Mouse (Mus musculus): ENCODE results near the gene Cotl1. TPM values are rescaled to one million over a fixed set of nuclear protein-coding genes. Genes with fewer than 3 reads are reported as not detected.

Cotl1 gene
- polyA plus RNA-seq, 1 experiment from 2014 or later: 139 TPM

GRCm38 (mm10) chr8:119835270-119835669, 5.1 kb downstream of the Cotl1 start:
- Histone ChIP-seq H3K4me3 (ENCODE audit: low read depth, low read length) (no peak overlapping the region), H3K36me3 (ENCODE audit: control insufficient read depth, insufficient read depth, low read length) (no peaks in the 10 kb centered on the region), H3K4me2 (ENCODE audit: low read length) (no peak overlapping the region), H3K4me1 (ENCODE audit: control insufficient read depth, insufficient read depth, low read length) (peaks cover 70% of the 10 kb centered on the region), H3K9me3 (replicated peaks; ENCODE audit: control insufficient read depth, low read length, poor library complexity, severe bottlenecking) (no peaks in the 10 kb centered on the region), H3K27me3 (ENCODE audit: control insufficient read depth, insufficient read depth, low read depth, low read length) (no peaks in the 10 kb centered on the region), H3K27ac (ENCODE audit: low read length) (no peak overlapping the region), H3K9ac (ENCODE audit: low read depth, low read length) (no peak overlapping the region)
- WGBS: 91% methylated on average over 5 of the region's 5 CpGs
- no peak for ATAC-seq

- Histone ChIP-seq H3K9ac (ENCODE audit: low read depth, low read length) (no peak overlapping the region), H3K4me1 (ENCODE audit: control insufficient read depth, insufficient read depth, low read length) (peaks cover 73% of the 10 kb centered on the region), H3K9me3 (replicated peaks; ENCODE audit: control insufficient read depth, low read length, poor library complexity, severe bottlenecking) (no peaks in the 10 kb centered on the region), H3K27me3 (ENCODE audit: control insufficient read depth, insufficient read depth, low read depth, low read length) (no peaks in the 10 kb centered on the region), H3K27ac (ENCODE audit: low read length) (no peak overlapping the region), H3K4me2 (ENCODE audit: low read length) (no peak overlapping the region), H3K36me3 (ENCODE audit: control insufficient read depth, insufficient read depth, low read length) (no peaks in the 10 kb centered on the region), H3K4me3 (ENCODE audit: low read depth, low read length) (no peak overlapping the region)
- no peak for ATAC-seq
- 92% methylated on average over 6 of the region's 6 CpGs for WGBS
These were observed 5.7 kb downstream of the Cotl1 start for GRCm38 (mm10) chr8:119834676-119835075.

- Histone ChIP-seq H3K9ac (ENCODE audit: low read depth, low read length) (no peak overlapping the region), H3K4me2 (ENCODE audit: low read length) (peak overlapping the region; percentile 16; the same call in 1 of the 2 replicates), H3K27ac (ENCODE audit: low read length) (no peak overlapping the region), H3K4me1 (ENCODE audit: control insufficient read depth, insufficient read depth, low read length) (peaks cover 72% of the 10 kb centered on the region), H3K27me3 (ENCODE audit: control insufficient read depth, insufficient read depth, low read depth, low read length) (no peaks in the 10 kb centered on the region), H3K36me3 (ENCODE audit: control insufficient read depth, insufficient read depth, low read length) (no peaks in the 10 kb centered on the region), H3K9me3 (replicated peaks; ENCODE audit: control insufficient read depth, low read length, poor library complexity, severe bottlenecking) (no peaks in the 10 kb centered on the region), H3K4me3 (ENCODE audit: low read depth, low read length) (no peak overlapping the region)
- ATAC-seq: no peak
- WGBS: 6% methylated on average over 4 of the region's 5 CpGs
These were observed 7.4 kb downstream of the Cotl1 start for GRCm38 (mm10) chr8:119832931-119833330.

- 0 out of 2 replicates have a peak, but pooled peaks have one; percentile 13 for ATAC-seq
- no peaks in the 10 kb centered on the region for H3K27me3 ChIP-seq (ENCODE audit: control insufficient read depth, insufficient read depth, low read depth, low read length)
- peaks cover 66% of the 10 kb centered on the region for H3K4me1 ChIP-seq (ENCODE audit: control insufficient read depth, insufficient read depth, low read length)
These were observed 8.2 kb downstream of the Cotl1 start for GRCm38 (mm10) chr8:119832101-119832617.

GRCm38 (mm10) chr8:119831336-119831995, 8.9 kb downstream of the Cotl1 start:
- H3K4me2 ChIP-seq (ENCODE audit: low read length): peak overlapping the region; percentile 43
- 27% methylated on average over 20 of the region's 20 CpGs for WGBS
- H3K27me3 ChIP-seq (ENCODE audit: control insufficient read depth, insufficient read depth, low read depth, low read length): no peaks in the 10 kb centered on the region
- H3K27ac ChIP-seq (ENCODE audit: low read length): peak overlapping the region; percentile 58; the same call in 1 of the 2 replicates
- no peaks in the 10 kb centered on the region for H3K9me3 ChIP-seq (replicated peaks; ENCODE audit: control insufficient read depth, low read length, poor library complexity, severe bottlenecking)
- no peaks in the 10 kb centered on the region for H3K36me3 ChIP-seq (ENCODE audit: control insufficient read depth, insufficient read depth, low read length)
- ATAC-seq: 0 out of 2 replicates have a peak, but pooled peaks have one; percentile 25
- H3K9ac ChIP-seq (ENCODE audit: low read depth, low read length): 0 out of 2 replicates have a peak overlapping the region, but pooled peaks have one; percentile 22
- H3K4me1 ChIP-seq (ENCODE audit: control insufficient read depth, insufficient read depth, low read length): peaks cover 59% of the 10 kb centered on the region
- H3K4me3 ChIP-seq (ENCODE audit: low read depth, low read length): no peak overlapping the region

More at GRCm38 (mm10) chr8:119832101-119832617, 8.2 kb downstream of the Cotl1 start:
- Histone ChIP-seq H3K4me2 (ENCODE audit: low read length) (peak overlapping the region; percentile 43), H3K9me3 (replicated peaks; ENCODE audit: control insufficient read depth, low read length, poor library complexity, severe bottlenecking) (no peaks in the 10 kb centered on the region), H3K27ac (ENCODE audit: low read length) (peak overlapping the region; percentile 58; the same call in 1 of the 2 replicates), H3K9ac (ENCODE audit: low read depth, low read length) (peak overlapping the region; percentile 50; the same call in 1 of the 2 replicates), H3K4me3 (ENCODE audit: low read depth, low read length) (no peak overlapping the region), H3K36me3 (ENCODE audit: control insufficient read depth, insufficient read depth, low read length) (no peaks in the 10 kb centered on the region)
- 62% methylated on average over 7 of the region's 7 CpGs for WGBS

GRCm38 (mm10) chr8:119830589-119830988, 9.8 kb downstream of the Cotl1 start:
- Histone ChIP-seq H3K9me3 (replicated peaks; ENCODE audit: control insufficient read depth, low read length, poor library complexity, severe bottlenecking) (no peaks in the 10 kb centered on the region), H3K4me2 (ENCODE audit: low read length) (no peak overlapping the region; the same call in 1 of the 2 replicates), H3K4me1 (ENCODE audit: control insufficient read depth, insufficient read depth, low read length) (peaks cover 51% of the 10 kb centered on the region), H3K9ac (ENCODE audit: low read depth, low read length) (no peak overlapping the region), H3K4me3 (ENCODE audit: low read depth, low read length) (no peak overlapping the region), H3K27ac (ENCODE audit: low read length) (no peak overlapping the region), H3K27me3 (ENCODE audit: control insufficient read depth, insufficient read depth, low read depth, low read length) (no peaks in the 10 kb centered on the region), H3K36me3 (ENCODE audit: control insufficient read depth, insufficient read depth, low read length) (no peaks in the 10 kb centered on the region)
- ATAC-seq: no peak
- 48% methylated on average over 7 of the region's 7 CpGs for WGBS

- H3K9ac ChIP-seq (ENCODE audit: low read depth, low read length): no peak overlapping the region
- no peak for ATAC-seq
- H3K4me2 ChIP-seq (ENCODE audit: low read length): no peak overlapping the region
- H3K27me3 ChIP-seq (ENCODE audit: control insufficient read depth, insufficient read depth, low read depth, low read length): no peaks in the 10 kb centered on the region
- peaks cover 49% of the 10 kb centered on the region for H3K4me1 ChIP-seq (ENCODE audit: control insufficient read depth, insufficient read depth, low read length)
- H3K27ac ChIP-seq (ENCODE audit: low read length): no peak overlapping the region
- WGBS: 62% methylated on average over 16 of the region's 16 CpGs
- no peak overlapping the region for H3K4me3 ChIP-seq (ENCODE audit: low read depth, low read length)
- no peaks in the 10 kb centered on the region for H3K36me3 ChIP-seq (ENCODE audit: control insufficient read depth, insufficient read depth, low read length)
- no peaks in the 10 kb centered on the region for H3K9me3 ChIP-seq (replicated peaks; ENCODE audit: control insufficient read depth, low read length, poor library complexity, severe bottlenecking)
These were observed 10.3 kb downstream of the Cotl1 start for GRCm38 (mm10) chr8:119829870-119830580.

GRCm38 (mm10) chr8:119829420-119829819, 10.9 kb downstream of the Cotl1 start:
- H3K9me3 ChIP-seq (replicated peaks; ENCODE audit: control insufficient read depth, low read length, poor library complexity, severe bottlenecking): no peaks in the 10 kb centered on the region
- peaks cover 49% of the 10 kb centered on the region for H3K4me1 ChIP-seq (ENCODE audit: control insufficient read depth, insufficient read depth, low read length)
- H3K36me3 ChIP-seq (ENCODE audit: control insufficient read depth, insufficient read depth, low read length): no peaks in the 10 kb centered on the region
- no peaks in the 10 kb centered on the region for H3K27me3 ChIP-seq (ENCODE audit: control insufficient read depth, insufficient read depth, low read depth, low read length)
- no peak overlapping the region for H3K9ac ChIP-seq (ENCODE audit: low read depth, low read length)
- H3K4me2 ChIP-seq (ENCODE audit: low read length): no peak overlapping the region
- H3K4me3 ChIP-seq (ENCODE audit: low read depth, low read length): no peak overlapping the region
- WGBS: 82% methylated on average over 13 of the region's 13 CpGs
- H3K27ac ChIP-seq (ENCODE audit: low read length): no peak overlapping the region
- ATAC-seq: no peak

GRCm38 (mm10) chr8:119829015-119829414, 11.3 kb downstream of the Cotl1 start:
- ATAC-seq: no peak
- 53% methylated on average over 10 of the region's 10 CpGs for WGBS
- Histone ChIP-seq H3K36me3 (ENCODE audit: control insufficient read depth, insufficient read depth, low read length) (no peaks in the 10 kb centered on the region), H3K4me1 (ENCODE audit: control insufficient read depth, insufficient read depth, low read length) (peaks cover 49% of the 10 kb centered on the region), H3K27ac (ENCODE audit: low read length) (no peak overlapping the region), H3K4me3 (ENCODE audit: low read depth, low read length) (no peak overlapping the region), H3K27me3 (ENCODE audit: control insufficient read depth, insufficient read depth, low read depth, low read length) (no peaks in the 10 kb centered on the region), H3K9me3 (replicated peaks; ENCODE audit: control insufficient read depth, low read length, poor library complexity, severe bottlenecking) (no peaks in the 10 kb centered on the region), H3K4me2 (ENCODE audit: low read length) (no peak overlapping the region), H3K9ac (ENCODE audit: low read depth, low read length) (no peak overlapping the region)

All from midbrain, embryonic 16.5 days (tissue).